Mouse (Mus musculus): ENCODE results near the gene Slc25a51. TPM values are rescaled to one million over a fixed set of nuclear protein-coding genes. Genes with fewer than 3 reads are reported as not detected.

Gene Slc25a51
- 100 to 1,000 TPM; 100 to 105 TPM for total RNA-seq (2021)

DNA sequence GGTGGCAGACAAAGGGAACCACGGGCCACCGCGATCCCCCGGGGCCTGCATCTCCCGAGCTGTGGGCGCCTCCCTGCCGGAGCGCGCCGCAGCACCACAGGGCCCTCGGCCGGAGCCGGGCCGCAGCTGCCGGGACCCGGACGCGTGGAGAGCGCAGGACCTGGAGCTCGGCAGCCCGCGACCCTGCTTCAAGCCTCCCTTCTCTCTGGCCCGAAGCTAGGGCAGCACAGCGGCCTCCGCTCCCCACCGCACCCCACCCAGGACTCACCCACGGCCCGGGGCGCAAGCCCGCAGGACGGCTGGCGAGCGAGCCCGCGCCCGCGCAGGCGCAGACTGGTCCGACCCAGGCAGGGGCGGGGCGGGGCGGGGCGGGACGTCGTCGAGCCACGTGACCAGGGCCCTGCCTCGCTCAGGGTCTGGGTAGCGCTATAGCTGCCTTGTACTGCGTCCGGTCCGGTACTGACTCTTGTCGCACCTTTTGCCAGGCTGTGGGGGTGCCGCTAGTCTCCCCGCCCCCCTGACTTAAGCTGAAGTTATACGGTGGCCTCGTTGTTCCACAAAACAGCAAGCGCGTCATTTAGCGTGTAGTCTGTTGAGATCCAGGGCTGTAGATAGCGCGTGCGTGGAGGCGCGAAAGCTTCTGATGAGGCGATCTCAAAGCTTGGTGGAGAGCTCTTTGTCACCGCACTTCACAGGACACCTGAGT is at the start of gene Slc25a51:
Slc25a51 (minus strand) TSS at position 340 of the 706 bp plus-strand sequence.
- intact Hi-C loops (cut with DNase I): no loop called here
- peak; percentile 82 to 89 for DNase-seq (ENCODE audit: extremely low spot score in 1 of 2, low spot score in 2 of 2)

DNA sequence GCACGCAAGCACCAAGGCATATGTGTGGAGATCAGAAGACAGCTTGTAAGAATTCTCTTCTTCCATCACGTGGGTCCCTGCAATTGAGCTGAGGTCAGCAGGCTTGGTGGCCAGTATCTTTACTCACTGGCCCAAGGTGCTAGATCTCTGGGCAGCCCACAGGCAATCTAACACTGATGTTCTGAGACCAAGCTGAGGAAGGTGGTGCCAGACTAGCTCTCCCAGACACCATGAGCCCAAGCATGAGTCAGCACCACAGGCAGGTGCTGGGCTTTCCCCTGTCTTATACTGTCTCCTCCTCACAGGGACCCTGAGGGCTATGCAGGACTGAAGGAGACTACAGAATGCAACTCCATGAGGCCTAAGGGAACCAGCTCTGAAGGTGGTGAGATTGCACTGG is 49.0 kb upstream of the Slc25a51 start:
- intact Hi-C loops (cut with DNase I): no loop called here
- no peak for DNase-seq (ENCODE audit: extremely low spot score in 1 of 2, low spot score in 2 of 2)

- intact Hi-C loops (cut with DNase I): no loop called here
- DNase-seq (ENCODE audit: extremely low spot score in 1 of 2, low spot score in 2 of 2): no peak
Observed at GRCm38 (mm10) chr4:45455001-45455400, 46.4 kb upstream of the Slc25a51 start.

DNA sequence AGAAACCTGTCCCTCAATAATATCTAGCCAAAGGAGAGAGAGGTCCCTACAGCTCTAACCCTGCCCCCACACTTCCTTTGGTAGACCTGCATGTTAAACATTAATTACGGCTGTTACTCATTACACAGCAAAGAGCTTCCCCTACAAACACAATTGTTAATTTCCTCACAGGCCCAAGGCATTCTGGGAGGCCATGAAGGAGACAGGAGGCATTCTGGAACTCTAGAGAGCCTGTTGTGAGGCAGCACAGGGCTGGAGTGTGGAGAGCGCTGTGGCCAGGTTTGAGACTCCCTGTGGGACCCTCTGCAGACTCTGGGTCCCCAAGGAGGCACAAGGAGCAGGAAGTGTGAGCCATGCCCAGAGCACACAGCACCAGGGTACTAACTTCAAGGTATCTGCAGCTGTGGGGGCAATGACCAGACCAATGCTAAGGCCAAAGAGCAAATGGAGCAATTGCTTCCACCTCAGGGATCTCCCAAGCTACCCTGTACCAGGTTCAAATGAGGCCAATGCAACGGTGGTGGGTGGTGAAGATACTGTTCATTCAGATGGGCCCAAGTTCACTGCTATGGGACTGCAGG is 44.8 kb upstream of the Slc25a51 start:
- intact Hi-C loops (cut with DNase I): no loop called here
- DNase-seq (ENCODE audit: extremely low spot score in 1 of 2, low spot score in 2 of 2): no peak

DNA sequence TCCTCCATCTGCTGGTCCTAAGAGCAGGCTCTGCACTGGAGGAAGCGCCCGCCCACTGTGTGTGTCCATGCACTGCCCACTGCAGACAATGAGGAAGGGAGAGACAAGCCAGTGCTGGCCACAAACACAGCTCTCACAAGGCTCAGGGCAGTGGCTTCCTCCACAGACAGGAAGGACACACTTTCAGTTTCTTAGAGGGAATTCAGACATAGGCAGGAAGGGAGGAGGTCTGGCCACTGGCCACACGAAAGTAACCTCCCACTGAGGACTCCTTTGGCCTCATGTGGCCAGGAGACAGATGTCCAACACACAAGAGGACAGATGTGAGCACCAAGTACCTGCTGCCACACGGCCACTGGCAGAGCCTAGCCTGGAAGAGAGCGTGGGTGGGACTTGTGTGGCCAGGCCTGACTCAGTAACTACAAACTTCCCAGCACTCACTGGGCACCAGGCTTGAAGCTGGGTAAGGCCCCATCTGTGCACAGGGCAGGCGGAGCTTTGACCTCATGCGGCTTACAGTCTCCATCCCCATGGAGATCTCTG is 44.1 kb upstream of the Slc25a51 start:
- peak in 1 of 2 experiments; percentile 68 for DNase-seq (ENCODE audit: extremely low spot score in 1 of 2, low spot score in 2 of 2)
- intact Hi-C loops (cut with DNase I): no loop called here

- DNase-seq (ENCODE audit: extremely low spot score in 1 of 2, low spot score in 2 of 2): no peak
- intact Hi-C loops (cut with DNase I): no loop called here
Observed at GRCm38 (mm10) chr4:45449012-45449411, 40.4 kb upstream of the Slc25a51 start.

- DNase-seq (ENCODE audit: extremely low spot score in 1 of 2, low spot score in 2 of 2): no peak
- intact Hi-C loops (cut with DNase I): no loop called here
Observed at GRCm38 (mm10) chr4:45448481-45448880, 39.9 kb upstream of the Slc25a51 start.

DNA sequence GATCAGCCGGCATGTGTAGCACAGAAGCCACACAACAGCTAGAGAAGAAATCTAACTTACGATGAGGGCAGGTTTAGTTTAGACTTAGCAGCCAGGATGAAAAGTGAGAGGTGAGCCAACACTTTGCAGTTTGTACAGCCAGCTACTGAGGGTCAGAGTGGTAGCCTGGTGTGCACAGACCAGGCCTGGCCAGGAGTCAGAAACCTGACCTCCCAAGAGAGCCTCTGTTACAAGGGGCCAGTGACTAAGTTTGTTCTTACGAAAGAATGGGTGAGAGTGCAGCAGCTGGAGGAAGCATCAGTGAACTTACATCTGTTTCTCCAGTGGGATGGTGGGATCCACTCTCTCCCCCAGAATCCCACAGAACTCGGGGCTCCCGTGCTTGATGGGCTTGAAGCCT is 38.6 kb upstream of the Slc25a51 start:
- intact Hi-C loops (cut with DNase I): no loop called here

GRCm38 (mm10) chr4:45445235-45445634 is 36.7 kb upstream of the Slc25a51 start:
- intact Hi-C loops (cut with DNase I): no loop called here

More for the DNA sequence above, 38.6 kb upstream of the Slc25a51 start:
- no peak for DNase-seq (ENCODE audit: extremely low spot score in 1 of 2, low spot score in 2 of 2)

GRCm38 (mm10) chr4:45444813-45445212 is 36.2 kb upstream of the Slc25a51 start:
- no peak for DNase-seq (ENCODE audit: extremely low spot score in 1 of 2, low spot score in 2 of 2)
- intact Hi-C loops (cut with DNase I): no loop called here

More at GRCm38 (mm10) chr4:45445235-45445634, 36.7 kb upstream of the Slc25a51 start:
- DNase-seq (ENCODE audit: extremely low spot score in 1 of 2, low spot score in 2 of 2): no peak

- intact Hi-C loops (cut with DNase I): no loop called here
- DNase-seq (ENCODE audit: extremely low spot score in 1 of 2, low spot score in 2 of 2): no peak
Observed at GRCm38 (mm10) chr4:45443652-45444051, 35.1 kb upstream of the Slc25a51 start.

DNA sequence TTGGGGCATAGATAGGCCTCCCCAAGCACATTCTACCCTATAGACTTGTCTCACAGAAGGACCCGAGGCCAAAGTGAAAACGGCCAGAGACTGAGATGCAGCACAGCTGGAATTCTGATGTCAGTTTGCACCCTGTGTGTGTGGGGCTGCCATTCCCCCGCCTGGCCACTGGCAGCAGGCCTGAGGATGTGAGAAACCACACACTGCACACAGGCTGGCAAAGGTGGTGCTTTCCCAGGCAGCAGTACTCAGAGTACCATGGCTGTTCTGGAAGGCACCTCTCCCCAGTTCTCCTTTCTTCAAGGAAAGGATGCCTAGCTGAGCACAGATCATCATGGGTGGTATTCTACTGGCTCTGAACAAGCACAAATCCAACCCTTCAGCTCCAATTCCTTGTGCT is 33.7 kb upstream of the Slc25a51 start:
- no peak for DNase-seq (ENCODE audit: extremely low spot score in 1 of 2, low spot score in 2 of 2)
- intact Hi-C loops (cut with DNase I): no loop called here

DNA sequence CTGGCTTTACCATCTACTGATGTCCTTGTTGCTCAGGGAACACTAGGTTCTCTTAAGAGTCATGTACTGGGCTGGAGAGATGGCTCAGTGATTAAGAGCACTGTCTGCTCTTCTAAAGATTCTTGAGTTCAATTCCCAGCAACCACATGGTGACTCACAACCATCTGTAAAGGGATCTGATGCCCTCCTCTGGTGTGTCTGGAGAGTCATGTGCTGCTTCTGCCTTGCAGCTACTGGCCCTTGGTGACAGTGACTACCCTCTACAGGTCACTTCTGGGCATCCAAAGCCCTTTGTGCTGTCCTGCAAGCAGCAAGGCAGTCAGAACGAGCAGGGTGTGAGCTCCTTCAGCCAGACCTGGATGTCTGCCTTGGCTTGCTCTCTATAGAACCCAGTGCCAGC is 33.2 kb upstream of the Slc25a51 start:
- intact Hi-C loops (cut with DNase I): no loop called here
- DNase-seq (ENCODE audit: extremely low spot score in 1 of 2, low spot score in 2 of 2): no peak

DNA sequence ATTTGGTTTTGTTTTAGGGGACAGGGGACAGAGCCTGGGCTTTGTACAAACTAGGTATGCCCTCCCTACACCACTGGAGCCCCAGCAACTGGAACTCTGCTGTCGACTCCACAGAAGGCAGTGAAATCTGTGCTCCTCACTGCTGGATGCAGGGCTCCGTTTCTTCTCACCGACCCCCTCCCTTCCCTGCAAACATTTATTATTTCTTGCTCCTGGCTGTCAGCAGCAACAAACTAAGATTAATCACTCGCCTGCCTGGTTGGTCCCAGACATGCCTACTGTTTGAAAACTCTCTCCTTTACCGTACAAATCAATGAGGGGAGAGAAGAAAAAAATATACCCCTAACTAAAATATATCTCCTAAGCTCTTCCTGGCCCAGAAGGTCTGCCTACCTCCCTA is 30.7 kb upstream of the Slc25a51 start:
- intact Hi-C loops (cut with DNase I): loop anchor here (5.0 kb wide), 1 partner anchor 88 kb away; no protein-coding TSS in a partner anchor
- no peak for DNase-seq (ENCODE audit: extremely low spot score in 1 of 2, low spot score in 2 of 2)

DNA sequence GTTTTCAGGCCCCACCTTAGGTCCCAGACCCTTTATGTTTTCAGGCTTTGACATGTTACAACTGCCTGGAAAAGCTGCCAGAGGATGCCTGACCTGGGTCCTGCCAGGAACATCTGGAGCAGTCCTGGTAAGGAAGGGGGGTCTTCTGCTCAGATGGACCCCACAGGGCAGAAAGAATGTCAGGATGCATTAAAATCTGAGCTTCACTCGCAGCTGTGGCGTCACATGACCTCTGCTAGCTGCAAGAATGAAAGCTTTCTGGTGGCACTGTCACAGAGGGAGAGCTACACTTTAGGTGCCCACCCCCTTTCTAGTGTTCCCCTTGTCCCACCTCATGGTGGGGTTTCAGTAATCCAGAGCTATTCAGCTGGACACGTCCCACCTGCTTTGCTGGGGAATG is 28.4 kb upstream of the Slc25a51 start:
- DNase-seq (ENCODE audit: extremely low spot score in 1 of 2, low spot score in 2 of 2): no peak
- intact Hi-C loops (cut with DNase I): loop anchor here (5.0 kb wide), 1 partner anchor 90 kb away; no protein-coding TSS in a partner anchor

DNA sequence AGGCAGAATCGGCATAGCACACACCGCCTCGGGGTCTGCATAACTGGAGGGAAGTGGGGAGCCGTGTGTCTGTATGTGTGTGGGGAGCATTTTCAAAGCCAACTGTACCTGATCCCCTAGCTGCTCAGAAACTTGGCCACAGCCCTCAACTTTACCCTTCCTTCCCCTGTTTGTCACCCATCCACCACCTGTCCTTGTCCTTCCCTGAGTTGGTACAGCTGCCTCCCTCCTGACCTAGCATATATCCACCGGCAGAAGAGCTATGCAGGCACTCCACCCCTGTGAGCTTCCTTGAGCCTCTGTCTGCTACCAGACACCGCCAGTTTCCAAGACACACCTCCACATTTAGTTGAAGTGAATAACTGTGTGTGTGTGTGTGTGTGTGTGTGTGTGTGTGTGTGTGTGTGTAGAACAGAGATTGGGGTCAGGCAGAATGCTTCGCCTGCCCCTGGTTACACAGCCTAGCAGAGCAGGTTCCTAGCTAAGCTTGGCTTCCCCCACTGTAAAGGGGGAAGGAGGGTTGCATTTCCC is 27.9 kb upstream of the Slc25a51 start:
- no peak for DNase-seq (ENCODE audit: extremely low spot score in 1 of 2, low spot score in 2 of 2)
- intact Hi-C loops (cut with DNase I): loop anchor here (5.0 kb wide), 1 partner anchor 91 kb away; no protein-coding TSS in a partner anchor

DNA sequence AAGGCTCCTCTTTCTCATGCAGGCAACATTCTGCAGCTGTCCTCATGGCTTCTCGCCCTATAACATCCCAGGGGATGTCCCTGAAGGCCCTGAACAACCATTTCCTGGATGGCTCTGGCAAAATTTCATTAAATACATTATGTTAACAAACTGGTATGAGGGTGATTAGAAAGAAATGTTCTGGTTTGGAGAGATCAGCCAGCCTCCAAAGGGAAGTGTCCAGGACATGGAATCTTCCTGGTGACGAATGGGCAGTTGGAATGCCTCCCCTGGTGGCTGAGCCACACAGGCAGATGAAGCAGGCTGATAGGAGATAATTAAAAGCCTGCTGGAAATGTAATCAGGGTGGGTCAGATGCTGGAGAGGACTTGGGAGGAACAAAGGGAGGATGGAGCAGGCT is 27.3 kb upstream of the Slc25a51 start:
- DNase-seq (ENCODE audit: extremely low spot score in 1 of 2, low spot score in 2 of 2): no peak
- intact Hi-C loops (cut with DNase I): loop anchor here (5.0 kb wide), 1 partner anchor 91 kb away; no protein-coding TSS in a partner anchor

DNA sequence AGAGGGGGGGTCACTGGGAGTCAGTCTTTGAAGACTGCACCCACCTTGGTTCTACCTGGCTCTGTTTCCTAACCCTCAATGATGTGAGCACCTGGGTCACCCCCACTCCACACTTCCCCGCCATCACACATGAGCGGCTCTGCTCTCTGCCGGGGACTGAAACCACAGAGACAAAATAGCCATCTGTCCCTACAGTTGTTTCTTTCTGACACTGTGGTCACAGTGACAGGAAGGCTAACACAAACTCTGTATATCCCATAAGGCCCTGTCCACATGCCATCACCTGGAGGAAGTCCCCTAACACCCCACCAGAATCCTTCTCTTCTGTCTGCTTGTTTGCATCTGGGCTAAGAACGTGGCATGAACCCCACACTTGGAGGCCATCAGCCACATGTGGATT is 26.1 kb upstream of the Slc25a51 start:
- DNase-seq (ENCODE audit: extremely low spot score in 1 of 2, low spot score in 2 of 2): no peak
- intact Hi-C loops (cut with DNase I): loop anchor here (5.0 kb wide), 1 partner anchor 93 kb away; no protein-coding TSS in a partner anchor

GRCm38 (mm10) chr4:45434071-45434470 is 25.5 kb upstream of the Slc25a51 start:
- intact Hi-C loops (cut with DNase I): no loop called here

GRCm38 (mm10) chr4:45431806-45432205 is 23.2 kb upstream of the Slc25a51 start:
- intact Hi-C loops (cut with DNase I): no loop called here
- DNase-seq (ENCODE audit: extremely low spot score in 1 of 2, low spot score in 2 of 2): no peak

More at GRCm38 (mm10) chr4:45434071-45434470, 25.5 kb upstream of the Slc25a51 start:
- no peak for DNase-seq (ENCODE audit: extremely low spot score in 1 of 2, low spot score in 2 of 2)
